Mouse (Mus musculus) embryonic facial prominence, embryonic 11.5 days (tissue): ENCODE results near the gene Ablim1. TPM values are rescaled to one million over a fixed set of nuclear protein-coding genes. Genes with fewer than 3 reads are reported as not detected.
A peak's percentile ranks its signal among the peaks of the same experiment; 100 is the strongest.

ENCODE experiments used
- ATAC-seq: fragments of 200-750 bp; cut with Nextera tagmentation; replicated peaks from 2 replicates; pipeline ENCODE4 v1.8.0; 2017; ENCODE audit warnings: low read depth; ENCODE audit not compliant: insufficient number of reproducible peaks, low FRiP score, low TSS enrichment
- DNase-seq: peaks from one replicate; pipeline ENCODE4 v3.0.0-alpha.2; 2015; ENCODE audit warnings: low spot score
- H3K27ac ChIP-seq: fragments of 300-500 bp; sonication (generic); replicated peaks from 2 replicates; pipeline ENCODE4 v1.5.1; 2014; ENCODE audit warnings: mild to moderate bottlenecking, low read depth, low read length, control low read depth
- H3K27me3 ChIP-seq: fragments of 300-500 bp; sonication (generic); 2 replicates; pipeline ENCODE4 v1.6.1; 2014; ENCODE audit warnings: mild to moderate bottlenecking, low read length, moderate library complexity, mixed read lengths; ENCODE audit not compliant: control insufficient read depth, insufficient read depth
- H3K36me3 ChIP-seq: fragments of 300-500 bp; sonication (generic); replicated peaks from 2 replicates; pipeline ENCODE4 v1.6.1; 2014; ENCODE audit warnings: low read depth, mild to moderate bottlenecking, low read length, moderate library complexity, mixed read lengths; ENCODE audit not compliant: control insufficient read depth, insufficient read depth
- H3K4me1 ChIP-seq: fragments of 300-500 bp; sonication (generic); 2 replicates; pipeline ENCODE4 v1.6.1; 2014; ENCODE audit warnings: low read length, mixed read lengths; ENCODE audit not compliant: control insufficient read depth, insufficient read depth
- H3K4me2 ChIP-seq: fragments of 300-500 bp; sonication (generic); 2 replicates; pipeline ENCODE4 v1.6.1; 2014; ENCODE audit warnings: low read depth, mild to moderate bottlenecking, control low read depth, low read length, moderate library complexity
- H3K4me3 ChIP-seq: fragments of 300-500 bp; sonication (generic); 2 replicates; pipeline ENCODE4 v1.5.1; 2014; ENCODE audit warnings: low read depth, low read length, control low read depth
- H3K9ac ChIP-seq: fragments of 300-500 bp; sonication (generic); replicated peaks from 2 replicates; pipeline ENCODE4 v1.6.1; 2014; ENCODE audit warnings: mild to moderate bottlenecking, control low read depth, low read length
- H3K9me3 ChIP-seq: fragments of 300-500 bp; sonication (generic); replicated peaks from 2 replicates; pipeline ENCODE4 v1.6.1; 2016; ENCODE audit warnings: mild to moderate bottlenecking, low read length, inconsistent platforms, mixed read lengths; ENCODE audit not compliant: control insufficient read depth
- WGBS: fragments of 180-500 bp; shearing (Covaris S2); extraction: QIAGEN DNeasy Blood & Tissue Kit; methylation state at CpG from one replicate; pipeline ENCODE4 v1.1.7; 2014; 5-methylcytosine and 5-hydroxymethylcytosine counted together
- polyA plus RNA-seq: library from polyadenylated mRNA; unstranded; fragments of >200 nt; fragmentation: Nextera tagmentation; extraction: Ambion mirVana; gene quantifications from 2 replicates; pipeline ENCODE4 v1.2.1, GENCODE M21; 2014

Gene Ablim1
- polyA plus RNA-seq, 1 experiment from 2014 or later: 22.8 TPM

GRCm38 (mm10) chr19:57129729-57130128, 185.0 kb downstream of the Ablim1 start:
- H3K36me3 ChIP-seq: no peaks in the 10 kb centered on the region
- peaks cover 3% of the 10 kb centered on the region for H3K4me1 ChIP-seq
- no peak overlapping the region for H3K9ac ChIP-seq
- H3K27me3 ChIP-seq: no peaks in the 10 kb centered on the region
- no peak overlapping the region for H3K27ac ChIP-seq
- no peak overlapping the region for H3K4me2 ChIP-seq
- DNase-seq (no peak), ATAC-seq (no peak)
- H3K4me3 ChIP-seq: no peak overlapping the region
- 86% methylated on average over 9 of the region's 9 CpGs for WGBS
- H3K9me3 ChIP-seq: no peaks in the 10 kb centered on the region

GRCm38 (mm10) chr19:57128037-57128436, 186.7 kb downstream of the Ablim1 start:
- no peak overlapping the region for H3K4me3 ChIP-seq
- 65% methylated on average over 6 of the region's 6 CpGs for WGBS
- H3K4me2 ChIP-seq: no peak overlapping the region
- no peaks in the 10 kb centered on the region for H3K36me3 ChIP-seq
- no peaks in the 10 kb centered on the region for H3K27me3 ChIP-seq
- no peaks in the 10 kb centered on the region for H3K9me3 ChIP-seq
- no peak overlapping the region for H3K27ac ChIP-seq
- ATAC-seq (no peak), DNase-seq (no peak)
- H3K4me1 ChIP-seq: no peaks in the 10 kb centered on the region
- H3K9ac ChIP-seq: no peak overlapping the region

GRCm38 (mm10) chr19:57127523-57127922, 187.2 kb downstream of the Ablim1 start:
- WGBS: 76% methylated on average over 5 of the region's 5 CpGs
- Histone ChIP-seq H3K9me3 (no peaks in the 10 kb centered on the region), H3K9ac (no peak overlapping the region), H3K4me1 (no peaks in the 10 kb centered on the region), H3K27me3 (no peaks in the 10 kb centered on the region), H3K4me3 (no peak overlapping the region), H3K27ac (no peak overlapping the region), H3K36me3 (no peaks in the 10 kb centered on the region), H3K4me2 (no peak overlapping the region)
- ATAC-seq (no peak), DNase-seq (no peak)

GRCm38 (mm10) chr19:57126950-57127349, 187.8 kb downstream of the Ablim1 start:
- Histone ChIP-seq H3K27ac (no peak overlapping the region), H3K9ac (no peak overlapping the region), H3K27me3 (no peaks in the 10 kb centered on the region), H3K4me3 (no peak overlapping the region), H3K9me3 (no peaks in the 10 kb centered on the region), H3K36me3 (no peaks in the 10 kb centered on the region), H3K4me2 (no peak overlapping the region), H3K4me1 (no peaks in the 10 kb centered on the region)
- DNase-seq (no peak), ATAC-seq (no peak)
- 53% methylated on average over 10 of the region's 10 CpGs for WGBS

- H3K27ac ChIP-seq: no peak overlapping the region
- no peaks in the 10 kb centered on the region for H3K27me3 ChIP-seq
- no peak for ATAC-seq
- 82% methylated on average over 4 of the region's 4 CpGs for WGBS
- H3K4me2 ChIP-seq: no peak overlapping the region
- H3K36me3 ChIP-seq: no peaks in the 10 kb centered on the region
- no peaks in the 10 kb centered on the region for H3K9me3 ChIP-seq
- H3K4me3 ChIP-seq: no peak overlapping the region
- no peak overlapping the region for H3K9ac ChIP-seq
- H3K4me1 ChIP-seq: no peaks in the 10 kb centered on the region
- DNase-seq: no peak
Observed at GRCm38 (mm10) chr19:57124906-57125305, 189.8 kb downstream of the Ablim1 start.

GRCm38 (mm10) chr19:57124138-57124519, 190.6 kb downstream of the Ablim1 start:
- Histone ChIP-seq H3K27me3 (no peaks in the 10 kb centered on the region), H3K36me3 (no peaks in the 10 kb centered on the region), H3K4me3 (no peak overlapping the region), H3K27ac (no peak overlapping the region), H3K9ac (no peak overlapping the region), H3K4me1 (no peaks in the 10 kb centered on the region; the same call in 1 of the 2 replicates), H3K4me2 (no peak overlapping the region), H3K9me3 (no peaks in the 10 kb centered on the region)
- DNase-seq (no peak), ATAC-seq (no peak)
- WGBS: 67% methylated on average over 2 of the region's 2 CpGs

GRCm38 (mm10) chr19:57123503-57124137, 191.1 kb downstream of the Ablim1 start:
- Histone ChIP-seq H3K27me3 (no peaks in the 10 kb centered on the region), H3K36me3 (no peaks in the 10 kb centered on the region), H3K27ac (no peak overlapping the region; the same call in 1 of the 2 replicates), H3K4me2 (no peak overlapping the region), H3K9me3 (no peaks in the 10 kb centered on the region), H3K9ac (no peak overlapping the region), H3K4me1 (no peaks in the 10 kb centered on the region; the same call in 1 of the 2 replicates), H3K4me3 (no peak overlapping the region)
- DNase-seq (peak; percentile 23), ATAC-seq (no peak; the same call in 1 of the 2 replicates)
- 59% methylated on average over 11 of the region's 11 CpGs for WGBS

GRCm38 (mm10) chr19:57122261-57122660, 192.5 kb downstream of the Ablim1 start:
- Histone ChIP-seq H3K36me3 (no peaks in the 10 kb centered on the region), H3K9me3 (no peaks in the 10 kb centered on the region), H3K9ac (no peak overlapping the region), H3K4me1 (no peaks in the 10 kb centered on the region; the same call in 1 of the 2 replicates), H3K4me2 (no peak overlapping the region), H3K27ac (no peak overlapping the region), H3K27me3 (no peaks in the 10 kb centered on the region), H3K4me3 (no peak overlapping the region)
- ATAC-seq (no peak), DNase-seq (no peak)
- 85% methylated on average over 3 of the region's 3 CpGs for WGBS
